Mouse (Mus musculus): ENCODE data around the gene Sv2c.
"Not testable (repeated sequence)": the region's sequence is repeated elsewhere in the genome, so short reads cannot be mapped to it uniquely, and the experiment has no call there.

Sv2c gene

DNA sequence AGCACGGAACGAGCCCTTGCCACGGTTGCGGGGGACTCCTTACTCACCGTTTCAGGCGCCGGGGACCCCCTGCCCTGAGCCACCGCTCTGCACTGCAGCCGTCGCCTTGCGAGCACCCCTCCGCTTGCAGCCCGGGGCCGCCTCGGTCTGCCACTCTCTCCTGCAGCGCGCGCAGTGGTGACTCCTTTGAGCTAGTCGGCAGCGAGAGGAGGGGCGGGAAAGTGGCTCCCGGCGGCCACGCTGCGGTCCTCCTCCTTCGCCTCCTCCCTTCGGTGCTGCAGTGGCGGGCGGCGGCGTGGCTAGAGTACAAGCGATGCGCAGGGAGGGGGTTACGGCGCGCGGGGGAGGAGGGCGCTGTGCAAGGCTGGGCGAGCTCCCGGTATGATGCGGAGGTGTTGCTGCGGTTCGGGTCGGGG is at the start of gene Sv2c:
Sv2c (minus strand) TSS at position 177 of the 416 bp plus-strand sequence.
- DNase-seq, result peak; percentile 7

DNA sequence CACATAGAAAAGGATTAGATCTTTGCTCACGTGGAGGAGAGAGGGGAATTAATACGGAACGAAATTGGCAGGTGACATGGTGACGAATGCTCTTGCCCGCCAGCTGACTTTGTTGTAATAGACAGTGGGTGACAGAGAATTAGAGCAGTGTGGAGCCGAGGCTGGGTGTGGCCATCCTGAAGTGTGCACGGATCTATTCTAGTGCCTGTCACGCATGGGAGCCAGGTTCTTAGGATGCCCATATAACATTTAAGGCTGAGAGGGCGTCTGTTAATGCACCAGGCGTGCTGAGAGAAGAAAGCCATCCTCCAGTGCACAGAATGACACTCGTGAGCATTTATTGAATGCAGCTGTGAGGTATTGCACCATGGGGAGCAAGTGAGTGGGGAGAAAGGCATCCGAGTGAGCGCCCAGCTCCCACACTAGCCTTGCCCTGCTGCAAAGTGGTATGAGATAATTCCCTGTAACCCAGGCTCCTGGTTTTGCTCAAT is 48.3 kb upstream of the Sv2c start:
- DNase-seq, result no peak

DNA sequence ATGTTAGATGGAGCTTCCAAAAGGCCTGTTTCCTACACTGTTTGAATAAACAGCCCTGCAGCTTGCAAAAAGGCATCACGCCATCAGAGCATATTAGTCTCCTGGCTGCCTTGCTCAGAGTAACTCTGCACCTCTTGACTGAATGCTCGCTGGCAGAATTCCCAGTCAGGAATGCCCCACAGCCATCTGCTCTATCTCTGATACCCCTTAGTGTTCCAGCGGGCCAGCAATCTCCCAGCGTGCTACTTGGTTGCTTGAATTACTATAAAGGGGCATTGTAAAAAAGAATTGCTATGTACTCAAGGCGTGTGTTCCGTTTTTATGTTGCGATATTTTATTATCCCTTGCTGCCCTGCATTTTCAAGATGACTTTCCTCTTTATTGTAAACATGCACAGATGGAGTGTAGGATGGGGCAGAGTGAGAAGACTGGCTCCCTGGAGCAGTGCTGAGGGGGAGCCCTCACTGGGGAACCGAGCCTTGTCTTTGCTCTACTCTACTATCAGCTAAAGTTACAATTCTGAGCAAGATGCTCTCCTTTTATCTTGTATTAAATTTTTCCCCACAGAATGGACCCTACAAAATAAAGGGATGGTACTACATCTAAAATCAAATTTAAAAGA is 43.3 kb upstream of the Sv2c start:
- peak; percentile 90 for DNase-seq

GRCm38 (mm10) chr13:96173686-96174085 is 41.3 kb upstream of the Sv2c start:
- DNase-seq, result no peak

DNA sequence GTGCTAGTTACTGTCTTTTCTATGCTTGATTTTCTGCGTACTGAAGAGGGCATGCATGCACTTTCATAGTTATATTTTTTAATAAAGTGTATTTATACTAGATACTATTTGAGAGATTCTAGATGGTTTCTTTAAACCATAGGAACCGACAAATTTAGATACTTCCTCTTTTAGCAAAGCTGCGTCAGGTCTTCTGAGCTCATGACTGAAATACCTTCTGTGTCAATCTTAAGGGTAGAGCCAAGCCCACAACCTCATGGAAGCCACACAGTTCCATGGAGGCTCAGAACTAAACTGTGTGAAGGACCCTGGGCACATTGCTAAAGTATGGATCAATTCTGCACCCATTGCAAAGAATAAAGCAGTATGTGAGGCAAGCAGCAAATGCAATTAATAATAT is 39.9 kb upstream of the Sv2c start:
- no peak for DNase-seq

DNA sequence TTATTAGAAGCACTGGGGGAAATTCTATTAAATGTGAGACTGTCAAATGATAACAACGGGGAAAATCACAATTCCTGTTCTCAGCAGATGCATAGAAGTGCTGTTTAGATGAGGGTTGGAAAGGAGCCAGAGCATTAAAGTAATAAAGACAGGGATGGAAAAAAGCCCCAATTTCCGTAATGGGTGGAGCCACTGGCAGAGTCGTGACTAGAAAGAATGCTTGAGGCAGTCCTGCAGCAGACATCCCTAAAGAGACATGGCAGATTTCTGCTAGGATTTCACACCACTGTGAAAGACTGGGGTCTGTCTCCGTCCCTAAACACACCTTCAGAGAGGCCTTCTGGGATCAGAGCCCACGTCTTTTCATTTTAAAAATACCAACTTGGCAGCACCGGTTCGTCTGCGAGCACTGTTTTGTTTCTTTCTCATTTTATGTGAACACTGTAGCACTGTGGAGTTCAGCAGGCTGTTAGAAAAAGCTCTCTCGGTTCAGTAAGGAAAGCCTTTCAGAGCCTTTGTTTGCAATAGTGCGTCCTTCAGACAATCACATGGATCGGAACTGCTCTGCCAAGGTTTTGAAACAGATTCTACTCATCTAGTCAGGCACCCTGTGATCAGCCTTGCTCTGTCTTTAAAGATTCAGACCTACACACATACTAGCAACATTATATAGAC is 36.8 kb upstream of the Sv2c start:
- DNase-seq, result no peak

GRCm38 (mm10) chr13:96166593-96166992 is 34.2 kb upstream of the Sv2c start:
- no peak for DNase-seq

GRCm38 (mm10) chr13:96133363-96134100 is 1.2 kb upstream of the Sv2c start:
- no peak for DNase-seq

DNA sequence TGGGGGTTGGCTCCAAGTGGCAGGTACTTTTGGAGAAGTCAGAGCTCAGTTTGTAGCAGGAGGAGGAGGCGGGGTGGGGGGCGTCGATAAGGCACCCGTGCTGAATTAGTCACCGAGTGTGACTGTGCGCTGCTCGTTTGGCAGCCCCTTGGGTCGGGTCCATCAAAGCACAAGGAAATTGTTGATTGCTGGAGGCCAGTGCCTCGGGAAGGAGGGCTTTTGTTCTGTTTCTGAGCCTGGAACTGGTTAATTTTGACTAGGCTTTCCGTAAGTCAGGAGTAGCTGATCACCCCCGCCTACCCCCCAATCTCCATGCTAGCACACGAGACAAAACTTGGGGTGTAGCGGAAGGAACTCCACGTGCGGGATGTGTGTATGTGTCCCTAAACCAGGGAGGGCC is 456 bp upstream of the Sv2c start:
- DNase-seq, result no peak

DNA sequence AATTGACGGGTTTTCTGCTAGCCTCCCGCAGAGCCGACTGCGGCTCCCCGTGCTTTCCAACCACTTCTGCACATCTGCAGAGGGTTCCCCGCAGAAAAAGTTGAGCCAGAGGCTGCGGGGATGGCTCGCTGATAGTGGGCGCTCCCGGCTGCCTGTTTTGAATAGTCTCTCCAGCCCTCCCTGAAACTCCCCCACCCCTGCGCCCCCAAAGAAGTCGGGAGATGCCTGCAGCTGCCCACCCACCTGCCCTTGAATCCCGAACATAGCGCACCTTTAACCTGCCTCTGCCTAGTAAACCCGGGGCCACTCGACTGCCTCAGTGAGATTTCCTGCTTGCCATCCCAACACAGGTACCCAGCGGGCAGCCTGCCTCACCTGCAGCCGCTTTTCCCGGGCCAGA is 466 bp downstream of the Sv2c start:
- no peak for DNase-seq

- peak; percentile 13 for DNase-seq
These were observed 1.3 kb downstream of the Sv2c start for GRCm38 (mm10) chr13:96131050-96131449.

GRCm38 (mm10) chr13:96129081-96129480 is 3.3 kb downstream of the Sv2c start:
- no peak for DNase-seq

DNA sequence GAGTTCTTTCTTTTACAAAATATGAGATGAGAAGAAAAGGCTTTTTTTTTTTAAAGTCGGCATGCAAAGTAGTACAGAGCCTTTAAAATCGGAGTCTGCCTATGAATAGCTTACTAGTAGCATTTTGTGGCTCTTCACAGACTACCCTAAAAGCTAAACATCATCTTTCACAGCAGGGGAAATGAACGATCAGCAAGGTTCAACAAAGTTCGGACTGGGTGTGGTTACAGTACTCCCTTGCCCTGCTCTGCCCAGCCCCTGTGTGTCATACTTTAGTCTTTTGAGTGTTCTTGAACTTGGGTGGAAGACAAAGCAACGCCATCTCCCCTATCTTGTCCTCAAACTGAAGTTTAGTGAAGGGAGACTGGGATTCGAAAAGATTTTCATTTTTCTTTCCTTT is 5.7 kb downstream of the Sv2c start:
- no peak for DNase-seq

DNA sequence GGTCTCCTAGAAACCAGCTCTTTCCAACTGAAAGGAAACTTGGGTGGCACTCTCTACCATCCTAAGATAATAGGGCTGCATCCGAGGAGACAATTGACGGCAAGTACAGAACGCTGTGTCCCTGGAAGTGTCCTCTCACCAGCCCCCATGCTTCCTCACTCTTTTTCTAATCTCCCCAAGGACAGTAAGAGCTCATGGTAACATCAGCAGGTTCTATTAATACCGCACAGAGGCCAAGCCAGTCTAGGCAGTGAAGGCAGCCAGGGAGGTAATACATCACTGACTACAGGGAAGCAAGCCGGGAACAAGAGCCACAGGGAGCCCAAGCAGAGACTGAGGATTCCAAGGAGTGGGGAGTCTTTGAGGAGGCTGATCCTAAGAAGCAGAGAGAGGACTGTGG is 7.4 kb downstream of the Sv2c start:
- no peak for DNase-seq

DNA sequence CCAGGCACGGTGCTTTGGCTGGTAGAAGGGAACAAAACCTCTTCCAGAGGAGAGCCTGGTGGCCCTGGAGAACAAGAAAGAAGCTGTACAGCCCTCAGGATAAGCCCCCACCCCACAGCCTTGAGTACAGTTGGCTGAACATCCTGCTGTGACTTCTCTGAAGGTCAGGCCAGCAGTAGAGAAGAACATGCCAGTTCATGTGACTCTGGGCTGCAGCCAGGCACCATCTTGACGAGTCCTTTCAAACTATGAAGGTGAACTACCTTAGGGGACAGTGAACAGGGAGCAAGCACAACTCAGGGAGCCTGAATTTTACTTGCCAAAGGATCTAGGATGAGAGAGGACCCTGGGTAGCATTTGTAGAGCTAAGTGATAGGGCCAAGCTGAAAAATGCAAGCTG is 19.7 kb downstream of the Sv2c start:
- no peak for DNase-seq

DNA sequence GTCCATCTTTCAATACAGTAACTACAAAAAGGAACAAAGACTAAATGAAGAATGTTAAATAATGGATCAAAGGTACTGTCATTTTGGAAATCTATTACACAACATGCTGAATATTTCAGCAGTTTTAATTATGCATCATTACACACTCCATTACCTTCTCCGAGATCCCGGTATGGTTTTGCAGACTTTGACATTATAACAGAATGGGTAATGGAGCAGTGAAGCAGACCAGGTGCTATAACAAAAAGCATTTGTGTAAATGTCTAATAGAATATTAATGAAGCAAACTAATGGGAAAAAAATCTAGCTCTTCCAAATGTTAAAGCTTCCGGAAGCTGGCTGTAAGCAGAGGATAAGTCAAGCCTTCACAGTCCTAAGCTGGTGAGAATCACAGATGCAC is 21.6 kb downstream of the Sv2c start:
- no peak for DNase-seq

- no peak for DNase-seq
These were observed 26.0 kb downstream of the Sv2c start for GRCm38 (mm10) chr13:96106367-96106766.

- DNase-seq, result no peak
These were observed 41.4 kb downstream of the Sv2c start for GRCm38 (mm10) chr13:96090929-96091328.

- no peak for DNase-seq
These were observed 46.6 kb downstream of the Sv2c start for GRCm38 (mm10) chr13:96085581-96086302.

- not testable (repeated sequence) for DNase-seq
These were observed 50.6 kb downstream of the Sv2c start, which contains the start of gene Gm17190 for GRCm38 (mm10) chr13:96081754-96082153. Gm17190 (plus strand) TSS chr13:96082054.

- not testable (repeated sequence) for DNase-seq
These were observed 51.1 kb downstream of the Sv2c start, which contains the start of gene Gm20075 for GRCm38 (mm10) chr13:96081276-96081675. Gm20075 (minus strand) TSS chr13:96081376.

- no peak for DNase-seq
These were observed 58.8 kb downstream of the Sv2c start for GRCm38 (mm10) chr13:96073555-96073954.

DNA sequence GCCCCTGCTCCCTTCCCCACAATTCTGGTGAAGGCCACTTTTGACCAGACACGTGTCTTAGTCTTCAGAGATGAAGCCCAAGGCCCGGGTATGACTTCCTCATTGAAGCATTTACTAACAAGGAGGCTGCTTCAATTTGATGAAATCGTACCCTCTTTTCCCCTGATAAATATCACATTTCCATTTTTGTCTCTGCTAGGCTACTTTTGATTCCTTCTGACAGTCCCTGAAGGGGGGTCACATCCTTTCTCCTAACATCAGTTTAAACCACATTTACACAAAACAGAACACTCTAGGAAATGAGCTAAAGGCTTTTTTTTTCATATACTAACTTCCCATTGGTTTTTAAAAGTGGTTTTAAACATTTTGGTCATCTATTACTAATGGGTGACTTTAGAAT is 79.6 kb downstream of the Sv2c start:
- no peak for DNase-seq
